Mouse (Mus musculus) left cerebral cortex, adult 2 months (tissue): Measurements from ENCODE around the gene Lpgat1. TPM values are rescaled to one million over a fixed set of nuclear protein-coding genes. Genes with fewer than 3 reads are reported as not detected.

Experiments used
- DNase-seq, 2 experiments: peaks; one replicate each; pipeline ENCODE4 v3.0.0; 2021 to 2022; ENCODE audit warnings: low spot score in 2 of 2, mixed read lengths in 1 of 2; ENCODE audit errors: extremely low spot score in 1 of 2
- H3K27ac ChIP-seq: fragments of 200-600 bp; 2 replicates; pipeline ENCODE4 v1.8.1; 2022
- H3K4me3 ChIP-seq: fragments of 200-600 bp; 2 replicates; pipeline ENCODE4 v1.8.1; 2022
- CTCF ChIP-seq: fragments of 200-600 bp; IDR thresholded peaks from 2 replicates; pipeline ENCODE4 v1.8.1; 2022; ENCODE audit warnings: antibody characterized with exemption, mild to moderate bottlenecking, moderate library complexity
- intact Hi-C: fragments of 180-260 bp; cut with DNase I; formaldehyde crosslinking; loops from one replicate; pipeline ENCODE4 v1.15.1; 2025
- total RNA-seq, 2 experiments: library from RNA; stranded (reverse); gene quantifications; 2 replicates each; pipeline ENCODE4 v1.2.3; 2021

Lpgat1 gene
- total RNA-seq, 2 experiments from 2014 or later, result 189 to 194 TPM

DNA sequence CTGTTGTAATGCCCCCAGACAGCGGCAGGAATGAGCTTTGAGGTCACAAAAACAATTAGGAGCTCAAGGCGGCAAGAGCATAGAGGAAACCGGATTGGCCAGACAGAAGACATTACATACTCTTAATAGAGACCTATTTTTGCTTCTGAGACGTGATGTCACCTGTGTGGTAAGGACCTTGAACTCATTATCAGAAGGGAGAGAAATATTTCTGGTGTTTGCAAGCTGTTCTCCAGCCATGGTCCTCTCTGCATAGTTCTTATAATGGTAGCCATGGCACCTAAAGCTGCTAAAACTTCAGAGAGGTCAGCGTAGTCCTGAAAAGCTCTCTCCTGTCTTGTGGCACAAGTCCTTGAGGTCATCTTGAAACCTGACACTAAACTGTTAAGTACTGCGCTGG, 68.6 kb downstream of the Lpgat1 start:
- intact Hi-C loops, result no loop called here
- TF ChIP-seq CTCF, result no peak
- Histone ChIP-seq H3K4me3 (no peak overlapping the region), H3K27ac (peak overlapping the region; percentile 53)
- DNase-seq, result no peak

DNA sequence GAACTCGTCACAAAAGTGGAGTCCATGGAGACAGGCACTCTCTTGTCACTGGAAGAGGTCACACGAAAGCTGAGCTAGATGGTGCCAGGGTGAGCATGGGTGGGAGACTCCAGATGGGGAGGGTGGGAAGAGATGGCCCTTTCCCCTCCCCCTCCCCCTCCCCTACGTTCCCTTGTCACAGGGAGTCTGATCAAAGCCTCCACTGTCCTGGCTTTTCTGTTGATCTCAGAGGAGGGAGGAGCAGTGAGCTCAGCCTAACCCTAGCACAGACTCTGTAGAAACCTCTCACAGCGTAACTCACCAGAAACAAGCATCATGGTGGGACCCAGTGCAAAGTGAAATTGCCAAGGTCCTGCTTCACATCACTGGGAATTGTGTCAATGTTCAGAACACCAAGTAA, 69.7 kb downstream of the Lpgat1 start:
- TF ChIP-seq CTCF, result no peak
- intact Hi-C loops, result no loop called here
- H3K4me3 ChIP-seq, result no peak overlapping the region
- no peak for DNase-seq
- H3K27ac ChIP-seq, result peak overlapping the region; percentile 70; the same call in 1 of the 2 replicates

- H3K4me3 ChIP-seq, result no peak overlapping the region
- DNase-seq, result no peak
- no peak for TF ChIP-seq CTCF
- intact Hi-C loops, result no loop called here
- H3K27ac ChIP-seq, result no peak overlapping the region
Measured at GRCm38 (mm10) chr1:191792991-191793390, 75.4 kb downstream of the Lpgat1 start.

- DNase-seq, result no peak
- no peak for TF ChIP-seq CTCF
- intact Hi-C loops, result no loop called here
- H3K4me3 ChIP-seq, result no peak overlapping the region
- H3K27ac ChIP-seq, result no peak overlapping the region
Measured at GRCm38 (mm10) chr1:191793888-191794532, 76.4 kb downstream of the Lpgat1 start.

GRCm38 (mm10) chr1:191796238-191796896, 78.7 kb downstream of the Lpgat1 start:
- intact Hi-C loops, result no loop called here
- no peak for DNase-seq
- Histone ChIP-seq H3K27ac (peak overlapping the region; percentile 41; the same call in 1 of the 2 replicates), H3K4me3 (no peak overlapping the region)
- TF ChIP-seq CTCF, result no peak

- intact Hi-C loops, result loop anchor here (1.0 kb wide), 1 partner anchor 192 kb away; no protein-coding TSS in a partner anchor
Measured at GRCm38 (mm10) chr1:191802093-191802819, 84.6 kb downstream of the Lpgat1 start.

GRCm38 (mm10) chr1:191802820-191803655, 85.4 kb downstream of the Lpgat1 start:
- intact Hi-C loops, result loop anchor here (1.0 kb wide), 1 partner anchor 193 kb away; no protein-coding TSS in a partner anchor
- H3K4me3 ChIP-seq, result no peak overlapping the region
- peak in 1 of 2 experiments; percentile 39 for DNase-seq
- H3K27ac ChIP-seq, result peak overlapping the region; percentile 72
- TF ChIP-seq CTCF, result no peak

More at GRCm38 (mm10) chr1:191802093-191802819, 84.6 kb downstream of the Lpgat1 start:
- Histone ChIP-seq H3K27ac (no peak overlapping the region), H3K4me3 (no peak overlapping the region)
- no peak for TF ChIP-seq CTCF
- no peak for DNase-seq

DNA sequence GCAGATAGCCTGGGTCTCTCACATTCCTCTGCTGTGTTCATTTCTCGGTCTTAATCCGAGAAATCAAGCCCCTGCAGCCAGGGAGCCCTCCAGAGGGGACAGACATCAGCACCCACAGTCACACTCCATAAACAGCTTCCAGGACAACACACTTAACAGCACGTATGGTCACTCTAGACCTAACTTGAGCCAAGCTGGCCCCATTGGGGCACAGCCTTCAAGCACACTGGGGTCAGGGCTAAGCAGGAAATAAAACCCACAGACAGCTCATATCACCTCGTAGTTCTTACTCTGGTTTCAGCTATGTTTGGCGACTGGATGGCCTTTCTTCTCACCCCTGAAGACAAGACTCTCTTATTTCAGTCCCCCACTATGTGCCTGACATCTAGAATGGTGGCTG, 87.1 kb downstream of the Lpgat1 start:
- Histone ChIP-seq H3K4me3 (no peak overlapping the region), H3K27ac (no peak overlapping the region)
- no peak for DNase-seq
- TF ChIP-seq CTCF, result no peak
- intact Hi-C loops, result no loop called here

GRCm38 (mm10) chr1:191805788-191806187, 88.2 kb downstream of the Lpgat1 start:
- H3K27ac ChIP-seq, result no peak overlapping the region
- no peak overlapping the region for H3K4me3 ChIP-seq
- TF ChIP-seq CTCF, result no peak
- no peak for DNase-seq
- intact Hi-C loops, result no loop called here

GRCm38 (mm10) chr1:191806740-191807139, 89.1 kb downstream of the Lpgat1 start:
- Histone ChIP-seq H3K27ac (no peak overlapping the region), H3K4me3 (no peak overlapping the region)
- DNase-seq, result no peak
- TF ChIP-seq CTCF, result peak; percentile 33
- intact Hi-C loops, result no loop called here

DNA sequence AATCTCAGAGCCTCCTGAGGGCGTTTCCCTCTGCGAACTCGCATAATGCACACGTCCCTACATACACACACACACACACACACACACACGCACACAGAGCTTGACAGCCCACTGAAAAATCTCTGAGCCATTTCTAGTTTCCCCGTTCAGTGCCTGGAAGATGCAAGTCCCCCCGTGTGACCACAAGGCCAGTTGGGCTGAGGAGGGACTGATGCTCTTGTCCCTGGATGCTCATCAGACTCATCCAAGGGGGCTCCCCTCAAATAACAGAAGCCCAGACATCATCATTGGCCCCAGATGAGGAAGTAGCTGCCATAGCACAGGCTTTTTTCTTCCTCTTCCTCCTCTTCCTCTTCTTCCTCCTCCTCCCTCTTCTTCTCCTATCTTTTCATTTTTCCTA, 90.3 kb downstream of the Lpgat1 start:
- H3K4me3 ChIP-seq, result no peak overlapping the region
- H3K27ac ChIP-seq, result no peak overlapping the region
- intact Hi-C loops, result no loop called here
- no peak for DNase-seq
- no peak for TF ChIP-seq CTCF
